Mouse (Mus musculus) liver, adult 2 months (tissue): Measurements from ENCODE around the gene Jag1. TPM values are rescaled to one million over a fixed set of nuclear protein-coding genes. Genes with fewer than 3 reads are reported as not detected.

Source experiments
- DNase-seq: peaks from one replicate; pipeline ENCODE4 v3.0.0-alpha.2; 2011; ENCODE audit warnings: low read depth, low spot score; ENCODE audit errors: extremely low read depth
- H3K27ac ChIP-seq: fragments of 200-500 bp; replicated peaks from 2 replicates; pipeline ENCODE4 v1.5.1; 2012; ENCODE audit warnings: low read depth, mild to moderate bottlenecking, control low read depth, inconsistent platforms, low read length; ENCODE audit not compliant: insufficient read depth
- H3K27me3 ChIP-seq: fragments of 200-500 bp; 2 replicates; pipeline ENCODE4 v1.6.1; 2012; ENCODE audit warnings: mild to moderate bottlenecking, moderate library complexity, low read length, inconsistent platforms; ENCODE audit not compliant: control insufficient read depth, insufficient read depth
- H3K36me3 ChIP-seq: fragments of 200-500 bp; 2 replicates; pipeline ENCODE4 v1.6.1; 2012; ENCODE audit warnings: low read length, inconsistent platforms; ENCODE audit not compliant: control insufficient read depth, insufficient read depth
- H3K4me1 ChIP-seq: fragments of 200-500 bp; 2 replicates; pipeline ENCODE4 v1.6.1; 2011; ENCODE audit warnings: low read length; ENCODE audit not compliant: control insufficient read depth, insufficient read depth
- H3K4me3 ChIP-seq: fragments of 200-500 bp; 2 replicates; pipeline ENCODE4 v1.5.1; 2011; ENCODE audit warnings: low read depth, mild to moderate bottlenecking, control low read depth, low read length, moderate library complexity; ENCODE audit not compliant: insufficient read depth
- H3K79me2 ChIP-seq: fragments of 200-500 bp; 2 replicates; pipeline ENCODE4 v1.6.1; 2012; ENCODE audit warnings: inconsistent platforms, mild to moderate bottlenecking, low read length, moderate library complexity; ENCODE audit not compliant: control insufficient read depth, insufficient read depth
- H3K9ac ChIP-seq: fragments of 200-500 bp; 2 replicates; pipeline ENCODE4 v1.6.1; 2012; ENCODE audit warnings: low read depth, mild to moderate bottlenecking, control low read depth, inconsistent platforms, low read length
- CTCF ChIP-seq: fragments of 200-500 bp; IDR thresholded peaks from 2 replicates; pipeline ENCODE4 v1.5.1; 2011; ENCODE audit warnings: low read depth, low read length, control low read depth
- POLR2A ChIP-seq: fragments of 200-500 bp; IDR thresholded peaks from 2 replicates; pipeline ENCODE4 v1.6.1; 2011; ENCODE audit warnings: low read length, control low read depth; ENCODE audit not compliant: insufficient read depth; ENCODE audit errors: extremely low read depth
- WGBS: fragments of 180-500 bp; shearing (Covaris S2); methylation state at CpG from one replicate; pipeline ENCODE4 v1.1.7; 2018; 5-methylcytosine and 5-hydroxymethylcytosine counted together
- polyA plus RNA-seq: library from polyadenylated mRNA; depleted of rRNA; stranded (reverse); fragments of >200 nt; gene quantifications from 2 replicates; pipeline ENCODE4 v1.2.3, GENCODE M21; 2012
- total RNA-seq: library from RNA; depleted of rRNA; stranded (reverse); fragments of >200 nt; gene quantifications from 2 replicates; pipeline ENCODE4 v1.2.3, GENCODE M21; 2014

Jag1 gene
- total and polyA plus RNA-seq, 2 experiments, result 0.84 to 2.2 TPM

DNA sequence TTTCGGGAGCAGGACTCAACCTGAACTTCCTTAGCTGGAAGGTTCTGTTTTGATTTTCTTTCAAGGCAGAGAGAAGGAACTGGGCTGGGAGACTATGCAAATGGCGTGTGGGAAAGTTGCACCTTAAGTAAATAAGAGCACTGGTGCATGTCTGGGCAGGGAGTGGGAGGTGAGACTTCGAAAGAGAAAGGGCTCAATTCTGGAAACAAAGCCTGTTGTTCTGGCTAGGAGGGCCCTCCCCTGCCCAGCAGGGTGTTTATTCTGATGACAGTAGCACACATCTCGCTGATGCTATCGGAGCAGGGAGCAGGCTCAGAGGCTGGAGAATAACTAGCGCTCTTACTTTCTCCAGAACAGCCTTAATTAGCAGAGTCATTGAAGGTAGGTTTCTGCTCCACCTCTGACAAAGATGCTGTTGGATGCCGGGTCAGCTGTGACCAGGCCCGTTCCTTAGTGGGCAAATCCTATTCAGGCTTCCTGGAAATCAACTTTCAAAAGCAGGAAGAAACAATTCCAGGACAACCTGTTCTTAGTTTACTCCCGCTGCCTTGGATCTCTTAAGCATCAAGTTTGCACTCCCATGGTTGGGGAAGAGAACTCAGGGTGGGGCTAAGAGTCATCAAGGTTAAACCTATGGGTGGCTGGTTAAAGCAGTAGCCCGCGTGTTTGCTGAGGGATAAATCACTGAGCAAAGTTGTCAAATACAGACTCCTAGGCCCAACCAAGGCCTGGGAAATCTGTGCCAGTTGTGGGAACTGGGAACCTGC lies 18.0 kb downstream of the Jag1 start:
- TF ChIP-seq CTCF, result no peak
- no peak for TF ChIP-seq POLR2A
- Histone ChIP-seq H3K36me3 (peaks cover 23% of the 10 kb centered on the region), H3K27ac (no peak overlapping the region), H3K27me3 (no peaks in the 10 kb centered on the region), H3K4me3 (no peak overlapping the region), H3K79me2 (no peaks in the 10 kb centered on the region), H3K9ac (no peak overlapping the region), H3K4me1 (no peaks in the 10 kb centered on the region)
- WGBS, result 81% methylated on average over 11 of the region's 11 CpGs
- no peak for DNase-seq

DNA sequence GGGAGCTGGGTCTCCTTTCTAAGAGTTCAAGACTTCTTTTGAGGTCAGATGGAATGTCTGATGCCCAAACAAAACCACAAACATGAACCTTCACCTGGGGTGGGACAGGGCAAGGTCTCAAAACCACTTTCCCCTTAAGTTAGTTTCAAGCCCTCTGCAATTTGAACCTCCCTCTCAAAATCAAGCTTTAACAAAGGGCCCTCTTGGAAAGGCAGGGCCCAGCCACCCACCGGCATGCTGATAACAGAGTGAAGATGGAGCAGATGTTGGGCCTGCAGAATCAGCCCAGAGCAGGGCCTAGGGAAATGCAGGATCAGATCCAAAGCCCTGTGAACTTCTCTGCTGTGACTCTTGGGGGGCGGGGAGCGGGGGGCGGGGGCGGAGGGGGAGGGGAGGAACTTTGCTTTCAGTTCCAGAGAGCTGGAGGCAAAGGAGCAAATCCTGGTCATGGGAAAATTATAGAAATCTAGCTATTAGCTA lies 19.4 kb downstream of the Jag1 start:
- Histone ChIP-seq H3K9ac (no peak overlapping the region), H3K79me2 (no peaks in the 10 kb centered on the region), H3K4me3 (no peak overlapping the region), H3K4me1 (no peaks in the 10 kb centered on the region), H3K27ac (no peak overlapping the region), H3K36me3 (peaks cover 35% of the 10 kb centered on the region), H3K27me3 (no peaks in the 10 kb centered on the region)
- 45% methylated on average over 5 of the region's 5 CpGs for WGBS
- no peak for TF ChIP-seq CTCF
- TF ChIP-seq POLR2A, result no peak
- no peak for DNase-seq

DNA sequence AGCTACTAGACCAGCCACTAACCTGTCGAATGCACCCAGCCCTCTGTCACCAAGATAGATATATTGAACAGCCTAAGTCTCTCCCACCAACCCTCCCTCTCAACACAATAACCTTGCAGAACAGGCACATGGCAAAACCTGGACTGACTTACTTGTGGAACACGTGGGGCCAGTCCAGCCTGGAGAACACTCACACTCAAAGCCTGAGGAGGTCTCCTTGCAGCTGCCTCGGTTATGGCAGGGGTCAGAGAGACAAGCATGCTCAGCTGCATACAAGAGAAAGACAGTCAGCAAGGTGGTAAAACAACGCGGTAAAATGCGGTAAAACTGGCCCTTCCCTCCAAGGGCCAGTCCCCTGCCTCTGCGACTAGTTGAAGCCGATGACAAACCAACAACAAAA lies 22.1 kb downstream of the Jag1 start:
- TF ChIP-seq POLR2A (no peak), CTCF (no peak)
- Histone ChIP-seq H3K4me1 (no peaks in the 10 kb centered on the region), H3K9ac (no peak overlapping the region), H3K36me3 (peaks cover 51% of the 10 kb centered on the region), H3K27me3 (no peaks in the 10 kb centered on the region), H3K4me3 (no peak overlapping the region), H3K79me2 (no peaks in the 10 kb centered on the region), H3K27ac (no peak overlapping the region)
- no peak for DNase-seq
- 90% methylated on average over 8 of the region's 8 CpGs for WGBS

DNA sequence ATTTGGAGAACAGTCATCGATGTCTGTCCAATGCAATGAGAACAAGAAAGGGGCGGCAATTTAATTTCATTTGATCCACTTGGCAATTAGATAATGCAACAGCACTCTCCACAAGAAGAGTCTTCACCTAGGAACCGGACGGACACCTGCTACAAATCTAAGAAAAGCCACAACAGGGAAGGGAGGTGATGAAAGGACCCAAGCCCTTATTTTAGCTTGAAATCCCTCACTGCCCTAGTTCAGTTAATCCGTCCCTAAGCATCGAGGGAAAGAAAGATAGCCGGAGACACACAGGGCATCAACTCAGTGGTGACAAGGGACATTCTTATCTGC lies 23.2 kb downstream of the Jag1 start:
- WGBS, result 93% methylated on average over 7 of the region's 7 CpGs
- no peaks in the 10 kb centered on the region for H3K27me3 ChIP-seq
- H3K27ac ChIP-seq, result no peak overlapping the region
- no peak overlapping the region for H3K9ac ChIP-seq
- no peak overlapping the region for H3K4me3 ChIP-seq
- H3K36me3 ChIP-seq, result peaks cover 51% of the 10 kb centered on the region
- H3K79me2 ChIP-seq, result no peaks in the 10 kb centered on the region
- no peak for TF ChIP-seq POLR2A
- no peak for TF ChIP-seq CTCF
- H3K4me1 ChIP-seq, result no peaks in the 10 kb centered on the region
- DNase-seq, result no peak

DNA sequence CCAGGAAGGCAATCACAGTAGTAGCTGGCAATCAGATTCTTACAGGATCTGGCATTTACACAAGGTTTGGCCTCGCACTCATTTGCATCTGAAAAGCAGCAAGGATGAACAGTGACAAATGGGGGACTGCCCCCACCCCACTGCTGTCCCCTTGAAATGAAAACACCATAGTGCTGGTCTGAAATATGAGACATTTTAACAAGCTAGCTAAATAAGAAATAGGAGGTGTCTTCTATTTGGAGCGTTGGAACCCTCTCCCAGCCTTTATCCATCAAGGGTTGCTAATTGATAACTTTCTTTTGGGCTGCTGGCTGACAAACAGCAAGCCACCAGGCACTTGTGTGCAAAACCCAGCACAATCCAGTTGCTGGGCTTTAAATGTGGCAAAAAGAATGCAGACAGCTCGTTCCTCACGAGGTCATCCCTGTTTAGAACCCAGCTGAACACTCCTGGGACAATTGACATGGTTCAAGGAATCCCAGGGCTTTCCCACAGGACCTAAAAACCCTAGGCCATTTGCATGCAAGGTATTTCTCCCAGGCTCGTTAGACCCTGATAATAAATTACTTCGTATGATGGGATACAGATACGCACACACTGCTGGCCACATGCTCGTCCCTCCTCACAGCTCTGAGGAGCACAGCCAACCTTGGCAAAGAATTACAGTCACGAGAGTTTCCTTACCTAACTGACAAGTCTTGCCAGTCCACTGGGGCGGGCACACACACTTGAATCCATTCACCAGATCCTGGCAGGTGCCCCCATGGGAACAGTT lies 23.7 kb downstream of the Jag1 start:
- no peaks in the 10 kb centered on the region for H3K27me3 ChIP-seq
- no peak overlapping the region for H3K27ac ChIP-seq
- TF ChIP-seq POLR2A, result no peak
- peaks cover 51% of the 10 kb centered on the region for H3K36me3 ChIP-seq
- no peaks in the 10 kb centered on the region for H3K4me1 ChIP-seq
- H3K9ac ChIP-seq, result no peak overlapping the region
- 77% methylated on average over 10 of the region's 10 CpGs for WGBS
- no peak overlapping the region for H3K4me3 ChIP-seq
- H3K79me2 ChIP-seq, result no peaks in the 10 kb centered on the region
- no peak for DNase-seq

DNA sequence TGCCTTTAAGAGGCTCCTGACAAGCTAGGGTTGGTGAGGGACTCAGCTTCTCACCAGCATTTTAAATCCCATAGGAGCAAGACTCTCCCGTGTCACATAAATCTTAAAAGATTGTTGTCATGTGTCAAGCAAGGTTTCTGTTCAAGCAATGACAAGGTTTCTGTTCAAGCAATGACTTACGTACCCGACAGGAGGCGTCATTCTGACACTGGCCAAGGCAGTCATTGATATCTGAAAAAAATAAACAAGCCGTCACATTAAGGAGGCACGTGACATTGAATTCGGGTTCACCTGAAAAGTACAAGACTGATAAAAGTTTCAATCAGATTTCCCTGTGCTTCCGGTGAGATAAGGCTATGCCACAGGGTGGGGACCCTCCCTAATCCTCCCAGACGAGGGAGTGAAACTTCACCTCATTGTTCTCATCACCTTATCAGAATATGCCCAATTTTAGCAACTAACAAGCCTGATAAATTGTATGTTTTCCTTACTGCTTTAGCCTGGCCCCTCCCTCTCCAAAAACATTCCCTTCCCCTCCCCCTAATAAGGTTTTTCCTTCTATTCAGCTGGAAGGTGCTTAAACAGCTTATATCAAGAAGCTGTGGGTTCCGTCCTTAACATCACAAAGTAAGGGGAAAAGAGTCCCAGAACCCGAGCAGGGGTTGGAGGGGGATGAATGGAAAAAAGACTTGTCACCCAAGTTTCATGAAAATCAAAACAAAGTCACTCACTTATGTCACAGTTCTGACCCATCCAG lies 24.5 kb downstream of the Jag1 start:
- Histone ChIP-seq H3K27ac (no peak overlapping the region), H3K36me3 (peaks cover 54% of the 10 kb centered on the region), H3K9ac (no peak overlapping the region), H3K4me3 (no peak overlapping the region), H3K79me2 (no peaks in the 10 kb centered on the region), H3K4me1 (no peaks in the 10 kb centered on the region), H3K27me3 (no peaks in the 10 kb centered on the region)
- TF ChIP-seq POLR2A (no peak), CTCF (no peak)
- 84% methylated on average over 11 of the region's 11 CpGs for WGBS
- DNase-seq, result no peak
